ENCODE assay signal across 1 mouse cellular context in genomic region chr4:102104534-102105014, GRCm38 (mm10).
TF ChIP-seq lines count a peak whose summit lies in the region.

No protein-coding gene starts in this region.

TF ChIP-seq in CH12.LX, 34 proteins besides CTCF, POLR2A, EP300 and RAD21 (continued from another document):
- TF ChIP-seq MAZ (IDR thresholded peaks at IDR 0.05; ENCODE audit: low read depth, low read length) (no peak), UBTF (IDR thresholded peaks at IDR 0.05; ENCODE audit: low read depth, low read length) (no peak), IRF4 (IDR thresholded peaks at IDR 0.05; ENCODE audit: low read depth, low read length) (peak; percentile 90), SIN3A (IDR thresholded peaks at IDR 0.05; ENCODE audit: low read length) (no peak), PAX5 (IDR thresholded peaks at IDR 0.05; ENCODE audit: low read length) (no peak), HCFC1 (IDR thresholded peaks at IDR 0.05; ENCODE audit: low read depth, low read length) (no peak), ZNF384 (IDR thresholded peaks at IDR 0.05; ENCODE audit: low read depth, low read length) (peak; percentile 44; the same call in 1 of the 2 replicates), JUN (IDR thresholded peaks at IDR 0.05; ENCODE audit: insufficient read depth, low read depth, low read length) (peak; percentile 69), E2F4 (IDR thresholded peaks at IDR 0.05; ENCODE audit: insufficient replicate concordance, low read depth, low read length) (no peak), JUND (conservative IDR thresholded peaks at IDR 0.05; ENCODE audit: low read depth, low read length) (peak; percentile 62; the same call in 1 of the 2 replicates), MYC (IDR thresholded peaks at IDR 0.05; ENCODE audit: low read depth, low read length) (no peak), ZKSCAN1 (IDR thresholded peaks at IDR 0.05; ENCODE audit: borderline replicate concordance, low read depth, low read length) (no peak), ZMIZ1 (IDR thresholded peaks at IDR 0.05; ENCODE audit: low read depth, low read length) (no peak), NRF1 (IDR thresholded peaks at IDR 0.05; ENCODE audit: low read depth, low read length) (no peak), KAT2A (IDR thresholded peaks at IDR 0.05; ENCODE audit: insufficient replicate concordance, low read length) (no peak)
TF ChIP-seq in CH12.LX: peak in this region for 9.
